Mouse (Mus musculus) kidney, embryonic 14.5 days (tissue): ENCODE data around the gene Usp46. TPM values are rescaled to one million over a fixed set of nuclear protein-coding genes. Genes with fewer than 3 reads are reported as not detected.
"Not testable (repeated sequence)": the region's sequence is repeated elsewhere in the genome, so short reads cannot be mapped to it uniquely, and the experiment has no call there.

Experiments used
- ATAC-seq: fragments of 200-750 bp; cut with Nextera tagmentation; 2 replicates; pipeline ENCODE4 v1.8.0; 2017; ENCODE audit warnings: moderate number of reproducible peaks, mild to moderate bottlenecking, moderate TSS enrichment, moderate library complexity; ENCODE audit not compliant: low FRiP score, low TSS enrichment
- H3K27ac ChIP-seq: fragments of 300-500 bp; sonication (generic); 2 replicates; pipeline ENCODE4 v1.5.1; 2014; ENCODE audit warnings: low read depth, mild to moderate bottlenecking, low read length, moderate library complexity, mixed read lengths
- H3K27me3 ChIP-seq: fragments of 300-500 bp; sonication (generic); 2 replicates; pipeline ENCODE4 v1.6.1; 2014; ENCODE audit warnings: mild to moderate bottlenecking, low read length; ENCODE audit not compliant: control insufficient read depth, insufficient read depth
- H3K36me3 ChIP-seq: fragments of 300-500 bp; sonication (generic); 2 replicates; pipeline ENCODE4 v1.6.1; 2014; ENCODE audit warnings: low read length, mixed read lengths; ENCODE audit not compliant: control insufficient read depth, insufficient read depth
- H3K4me1 ChIP-seq: fragments of 300-500 bp; sonication (generic); 2 replicates; pipeline ENCODE4 v1.6.1; 2014; ENCODE audit warnings: low read length, mixed read lengths; ENCODE audit not compliant: control insufficient read depth, insufficient read depth
- H3K4me2 ChIP-seq: fragments of 300-500 bp; sonication (generic); replicated peaks from 2 replicates; pipeline ENCODE4 v1.6.1; 2014; ENCODE audit warnings: low read depth, mild to moderate bottlenecking, low read length
- H3K4me3 ChIP-seq: fragments of 300-500 bp; sonication (generic); 2 replicates; pipeline ENCODE4 v1.5.1; 2014; ENCODE audit warnings: mild to moderate bottlenecking, low read length
- H3K9ac ChIP-seq: fragments of 300-500 bp; sonication (generic); 2 replicates; pipeline ENCODE4 v1.6.1; 2014; ENCODE audit warnings: low read depth, mild to moderate bottlenecking, low read length, moderate library complexity
- H3K9me3 ChIP-seq: fragments of 300-500 bp; sonication (generic); 2 replicates; pipeline ENCODE4 v1.6.1; 2016; ENCODE audit warnings: low read length; ENCODE audit not compliant: control insufficient read depth
- WGBS: fragments of 180-500 bp; shearing (Covaris S2); extraction: QIAGEN DNeasy Blood & Tissue Kit; methylation state at CpG from one replicate; pipeline ENCODE4 v1.1.7; 2014; 5-methylcytosine and 5-hydroxymethylcytosine counted together
- polyA plus RNA-seq: library from polyadenylated mRNA; unstranded; fragments of >200 nt; fragmentation: Nextera tagmentation; extraction: Ambion mirVana; gene quantifications from 2 replicates; pipeline ENCODE4 v1.2.1, GENCODE M21; 2014

Gene Usp46
- polyA plus RNA-seq, 1 experiment from 2014 or later = 34.5 TPM

- Histone ChIP-seq H3K4me1 (no peaks in the 10 kb centered on the region), H3K9ac (no peak overlapping the region), H3K27ac (no peak overlapping the region), H3K27me3 (no peaks in the 10 kb centered on the region), H3K9me3 (no peaks in the 10 kb centered on the region), H3K36me3 (0 out of 2 replicates have a peak, but pooled peaks cover 1% of the 10 kb centered on the region), H3K4me2 (no peak overlapping the region), H3K4me3 (no peak overlapping the region)
- no peak for ATAC-seq
- WGBS = 62% methylated on average over 13 of the region's 13 CpGs
Measured at GRCm38 (mm10) chr5:73992321-73992720, 75.9 kb downstream of the Usp46 start.

- 95% methylated on average over 3 of the region's 3 CpGs for WGBS
- Histone ChIP-seq H3K9me3 (no peaks in the 10 kb centered on the region), H3K9ac (no peak overlapping the region), H3K4me2 (no peak overlapping the region), H3K36me3 (no peaks in the 10 kb centered on the region), H3K4me3 (no peak overlapping the region), H3K27me3 (no peaks in the 10 kb centered on the region), H3K4me1 (no peaks in the 10 kb centered on the region), H3K27ac (no peak overlapping the region)
- ATAC-seq = no peak
Measured at GRCm38 (mm10) chr5:73989532-73989931, 78.7 kb downstream of the Usp46 start.

GRCm38 (mm10) chr5:73987777-73988560, 80.3 kb downstream of the Usp46 start:
- 72% methylated on average over 13 of the region's 13 CpGs for WGBS
- no peaks in the 10 kb centered on the region for H3K9me3 ChIP-seq
- no peak overlapping the region for H3K9ac ChIP-seq
- no peaks in the 10 kb centered on the region for H3K27me3 ChIP-seq
- H3K27ac ChIP-seq = no peak overlapping the region
- no peaks in the 10 kb centered on the region for H3K4me1 ChIP-seq
- H3K4me3 ChIP-seq = no peak overlapping the region
- no peak overlapping the region for H3K4me2 ChIP-seq
- H3K36me3 ChIP-seq = no peaks in the 10 kb centered on the region
- no peak for ATAC-seq

- Histone ChIP-seq H3K27ac (no peak overlapping the region), H3K4me2 (no peak overlapping the region)
Measured at GRCm38 (mm10) chr5:73977426-73977825, 90.8 kb downstream of the Usp46 start.

GRCm38 (mm10) chr5:73971701-73972100, 96.5 kb downstream of the Usp46 start:
- H3K9ac ChIP-seq = no peak overlapping the region
- H3K4me3 ChIP-seq = no peak overlapping the region
- 82% methylated on average over 5 of the region's 5 CpGs for WGBS
- H3K9me3 ChIP-seq = no peaks in the 10 kb centered on the region
- H3K36me3 ChIP-seq = no peaks in the 10 kb centered on the region
- H3K4me2 ChIP-seq = no peak overlapping the region
- H3K4me1 ChIP-seq = peaks cover 4% of the 10 kb centered on the region; the same call in 1 of the 2 replicates
- ATAC-seq = no peak
- H3K27ac ChIP-seq = no peak overlapping the region
- no peaks in the 10 kb centered on the region for H3K27me3 ChIP-seq

More at GRCm38 (mm10) chr5:73977426-73977825, 90.8 kb downstream of the Usp46 start:
- no peak overlapping the region for H3K4me3 ChIP-seq
- H3K36me3 ChIP-seq = no peaks in the 10 kb centered on the region
- ATAC-seq = peak; percentile 69; the same call in 1 of the 2 replicates
- H3K9me3 ChIP-seq = no peaks in the 10 kb centered on the region
- H3K9ac ChIP-seq = no peak overlapping the region
- 26% methylated on average over 11 of the region's 11 CpGs for WGBS
- H3K4me1 ChIP-seq = no peaks in the 10 kb centered on the region
- H3K27me3 ChIP-seq = no peaks in the 10 kb centered on the region

GRCm38 (mm10) chr5:73970024-73970628, 98.1 kb downstream of the Usp46 start:
- peaks cover 4% of the 10 kb centered on the region; the same call in 1 of the 2 replicates for H3K4me1 ChIP-seq
- no peak overlapping the region for H3K4me2 ChIP-seq
- no peak overlapping the region for H3K27ac ChIP-seq
- no peaks in the 10 kb centered on the region for H3K27me3 ChIP-seq
- H3K9ac ChIP-seq = no peak overlapping the region
- 55% methylated on average over 7 of the region's 7 CpGs for WGBS
- ATAC-seq = peak; percentile 43; the same call in 1 of the 2 replicates
- no peak overlapping the region for H3K4me3 ChIP-seq
- no peaks in the 10 kb centered on the region for H3K9me3 ChIP-seq
- H3K36me3 ChIP-seq = no peaks in the 10 kb centered on the region

- Histone ChIP-seq H3K36me3 (no peaks in the 10 kb centered on the region), H3K4me3 (no peak overlapping the region), H3K9ac (no peak overlapping the region), H3K4me1 (peaks cover 4% of the 10 kb centered on the region; the same call in 1 of the 2 replicates), H3K27me3 (no peaks in the 10 kb centered on the region), H3K4me2 (no peak overlapping the region), H3K9me3 (no peaks in the 10 kb centered on the region), H3K27ac (no peak overlapping the region; the same call in 1 of the 2 replicates)
- no peak for ATAC-seq
- 91% methylated on average over 8 of the region's 8 CpGs for WGBS
Measured at GRCm38 (mm10) chr5:73969338-73969737, 98.9 kb downstream of the Usp46 start.

- Histone ChIP-seq H3K27ac (no peak overlapping the region), H3K9me3 (no peaks in the 10 kb centered on the region), H3K4me2 (no peak overlapping the region), H3K4me3 (no peak overlapping the region), H3K27me3 (no peaks in the 10 kb centered on the region), H3K9ac (no peak overlapping the region), H3K4me1 (no peaks in the 10 kb centered on the region), H3K36me3 (no peaks in the 10 kb centered on the region)
- whole genome bisulfite sequencing = 40% methylated on average over 7 of the region's 7 CpGs
- ATAC-seq = 0 out of 2 replicates have a peak, but pooled peaks have one; percentile 43
Measured at GRCm38 (mm10) chr5:73959779-73960178, 108.5 kb downstream of the Usp46 start.

- H3K9ac ChIP-seq, H3K36me3 ChIP-seq, H3K9me3 ChIP-seq, H3K27me3 ChIP-seq, ATAC-seq, H3K4me2 ChIP-seq, H3K4me3 ChIP-seq, H3K4me1 ChIP-seq, H3K27ac ChIP-seq: not testable (repeated sequence)
- WGBS = 96% methylated on average over 5 of the region's 5 CpGs
Measured at GRCm38 (mm10) chr5:73958614-73959013, 109.6 kb downstream of the Usp46 start.
